Mouse (Mus musculus): ENCODE data around the gene Slc34a3. TPM values are rescaled to one million over a fixed set of nuclear protein-coding genes. Genes with fewer than 3 reads are reported as not detected.

Gene Slc34a3
- not detected for total RNA-seq (2023)

GRCm38 (mm10) chr2:25234050-25234449 is at the start of gene Slc34a3:
TSS of gene Slc34a3 (minus strand) at chr2:25234364.

DNA sequence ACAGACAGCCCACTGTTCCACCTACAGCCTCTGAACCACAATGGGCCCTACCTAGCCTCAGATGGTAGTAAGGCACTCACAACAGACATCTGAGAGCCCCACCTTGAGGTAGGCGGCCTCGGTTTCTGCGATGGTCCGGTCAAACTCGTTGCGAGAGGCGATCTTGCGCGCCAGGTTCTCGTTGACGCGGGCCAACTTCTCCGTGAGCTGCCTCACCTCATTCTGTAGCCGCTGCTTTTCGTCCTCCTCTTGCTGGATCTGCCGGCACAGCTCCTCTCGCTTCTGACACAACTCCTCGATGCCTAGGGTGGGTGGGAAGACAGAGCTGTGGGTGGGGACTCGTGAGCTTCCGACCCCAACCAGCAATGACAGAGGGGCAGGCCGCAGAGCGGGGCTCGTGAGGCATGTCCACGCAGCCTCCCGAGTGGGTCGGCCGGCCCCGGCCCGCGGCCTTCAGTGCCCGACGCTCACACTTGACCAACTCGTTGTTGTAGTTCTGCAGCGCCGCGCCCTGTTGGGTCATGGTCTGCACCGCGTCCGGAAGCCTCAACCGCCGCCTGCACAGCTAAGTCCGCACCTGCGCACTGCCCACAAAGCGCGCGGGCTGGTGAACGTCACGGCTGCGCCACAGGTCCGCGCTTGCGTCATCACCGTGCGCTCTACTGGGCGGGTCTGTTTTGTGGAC is 37.8 kb upstream of the Slc34a3 start, which contains the start of the genes Ssna1 and Anapc2:
Gene Ssna1, minus strand, starts transcription at position 612 of the 685 bp plus-strand sequence.
Gene Anapc2, plus strand, starts transcription at position 652 of the 685 bp plus-strand sequence.

DNA sequence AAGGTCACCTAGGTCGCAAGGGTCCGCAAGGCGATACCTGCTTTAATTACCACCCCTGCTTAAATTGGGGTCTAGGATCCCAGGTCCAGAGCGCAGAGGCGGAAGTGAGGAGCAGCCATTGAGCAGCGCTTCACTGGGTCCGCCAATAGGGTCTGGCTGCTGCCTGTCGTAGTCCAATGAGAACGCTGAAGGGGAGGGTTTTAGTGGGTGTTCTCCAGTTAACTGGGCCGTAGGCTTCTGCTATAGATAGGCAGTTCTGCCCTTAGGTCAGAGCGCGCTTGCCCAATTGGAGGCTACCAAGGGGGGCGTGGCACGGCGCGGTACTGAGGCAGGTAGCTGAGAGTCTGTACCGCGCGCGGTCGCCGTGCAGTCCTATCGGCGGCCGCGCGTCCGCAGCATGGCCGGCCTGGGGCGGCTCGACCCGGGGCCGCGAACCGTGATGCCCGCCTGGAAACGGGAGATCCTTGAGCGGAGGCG is 28.2 kb upstream of the Slc34a3 start, which contains the start of gene Tprn:
Gene Tprn, plus strand, starts transcription at position 328 of the 477 bp plus-strand sequence.

DNA sequence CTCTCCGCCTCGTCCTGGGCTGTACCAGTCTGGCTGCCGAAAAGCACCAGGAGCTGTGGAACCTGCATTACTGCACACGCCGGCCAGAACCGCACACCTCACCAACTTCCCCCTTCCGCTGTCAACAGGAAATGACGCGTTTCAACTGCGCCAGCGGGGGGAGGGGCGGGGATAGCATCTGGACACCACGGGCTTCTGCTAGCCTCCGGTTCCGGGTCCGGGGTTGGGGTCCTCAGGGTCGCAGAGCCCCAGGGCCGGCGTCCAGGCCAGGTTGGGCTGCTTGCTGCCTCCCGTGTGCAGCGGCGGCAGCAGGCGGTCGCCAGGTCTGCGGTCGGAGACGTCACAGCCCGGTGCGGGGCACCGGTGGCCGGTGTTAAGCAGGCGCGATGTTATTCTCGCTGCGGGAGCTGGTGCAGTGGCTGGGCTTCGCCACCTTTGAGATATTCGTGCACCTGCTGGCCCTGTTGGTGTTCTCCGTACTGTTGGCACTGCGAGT is 21.2 kb upstream of the Slc34a3 start, which contains the start of gene Tmem203:
Gene Tmem203, plus strand, starts transcription at position 156 of the 496 bp plus-strand sequence.

GRCm38 (mm10) chr2:25246183-25247072 is 12.3 kb upstream of the Slc34a3 start, which contains the start of gene AL732309.1:
TSS of gene AL732309.1 (minus strand) at chr2:25246863.

DNA sequence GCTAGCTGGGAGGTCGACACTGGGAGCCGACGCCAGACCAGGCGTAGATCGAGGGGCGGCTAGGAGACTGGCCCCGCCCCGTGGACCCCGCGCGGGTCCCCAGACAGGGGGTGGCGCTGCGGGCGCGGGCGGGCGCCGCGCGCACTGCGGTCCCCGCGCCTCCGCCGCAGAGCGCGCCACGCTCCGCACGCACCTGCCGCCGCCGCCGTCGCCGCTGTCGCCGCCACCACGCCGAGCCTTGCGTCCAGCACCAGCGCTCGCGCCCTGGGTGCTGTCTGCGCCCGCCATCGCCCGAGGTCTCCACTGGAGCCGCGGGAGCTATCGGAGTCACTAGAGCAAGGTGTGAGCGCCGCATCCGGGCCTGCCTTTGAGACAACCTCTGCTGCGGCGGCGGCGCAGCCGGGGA is 7.9 kb upstream of the Slc34a3 start, which contains the start of the genes Rnf208 and Cysrt1:
Gene Rnf208, plus strand, starts transcription at position 155 of the 406 bp plus-strand sequence.
Gene Cysrt1, minus strand, starts transcription at position 352 of the 406 bp plus-strand sequence.

DNA sequence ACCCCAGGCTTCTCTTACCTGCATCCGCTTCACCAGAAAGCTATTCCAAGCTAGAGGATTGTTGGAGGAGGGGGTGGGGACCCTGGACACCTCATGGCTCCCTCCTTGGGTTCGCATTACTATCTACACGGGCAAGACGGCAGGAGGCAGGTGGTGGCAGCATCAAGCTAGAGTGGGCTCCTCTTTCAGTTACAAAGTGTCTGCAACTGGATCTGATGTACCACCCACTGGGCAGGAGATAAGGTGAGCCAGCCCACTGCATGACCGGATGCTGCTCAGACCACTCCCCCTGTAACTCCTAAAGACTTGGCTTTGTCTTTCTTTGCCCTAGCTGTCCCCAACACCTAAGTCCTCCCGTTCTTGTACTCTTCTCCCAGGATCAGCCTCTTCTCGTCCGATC is 2.5 kb upstream of the Slc34a3 start, which contains the start of gene Rnf224:
Gene Rnf224, minus strand, starts transcription at position 174 of the 400 bp plus-strand sequence.

DNA sequence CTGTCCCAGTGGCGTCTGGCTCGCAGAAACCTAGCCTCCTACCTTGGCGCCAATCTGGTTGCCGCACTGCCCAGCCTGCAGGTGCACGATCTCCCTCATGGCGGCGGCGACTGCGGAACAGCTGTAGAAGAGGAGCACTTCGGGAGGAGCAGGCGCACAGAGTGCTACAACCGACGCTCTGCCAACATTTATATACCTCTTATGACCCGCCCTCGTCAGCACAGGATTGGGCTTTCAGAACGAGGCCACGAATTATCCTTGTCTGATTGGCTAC is 9.7 kb downstream of the Slc34a3 start, which contains the start of gene Tubb4b:
Gene Tubb4b, minus strand, starts transcription at position 211 of the 274 bp plus-strand sequence.

GRCm38 (mm10) chr2:25218445-25218844 is 15.7 kb downstream of the Slc34a3 start, which contains the start of gene Fam166a:
TSS of gene Fam166a (plus strand) at chr2:25218745.

DNA sequence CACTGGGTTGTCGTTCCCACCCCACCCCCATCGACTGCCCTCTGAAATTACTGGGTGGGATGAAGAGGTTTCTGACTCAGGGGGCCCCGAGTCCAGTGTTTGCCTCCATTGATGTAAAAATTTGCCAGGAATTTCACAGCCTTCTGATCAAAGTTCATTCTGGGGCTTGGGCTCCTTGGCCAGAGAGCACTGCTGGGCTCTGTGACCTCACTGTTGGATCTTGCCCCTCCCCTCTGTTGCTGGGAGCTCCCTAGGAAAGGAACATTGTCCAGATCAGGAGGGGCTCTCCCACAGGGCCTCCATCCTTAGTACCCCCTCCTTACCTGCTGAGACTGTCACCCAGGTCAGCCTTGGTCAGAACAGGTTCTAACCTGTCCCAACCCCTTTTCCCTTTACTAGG is 19.7 kb downstream of the Slc34a3 start, which contains the start of gene Stpg3:
Gene Stpg3, minus strand, starts transcription at position 194 of the 400 bp plus-strand sequence.

GRCm38 (mm10) chr2:25211121-25211670 is 23.0 kb downstream of the Slc34a3 start, which contains the start of gene Nelfb:
TSS of gene Nelfb (minus strand) at chr2:25211489.

GRCm38 (mm10) chr2:25196172-25196954 is 37.8 kb downstream of the Slc34a3 start, which contains the start of gene Tor4a:
TSS of gene Tor4a (minus strand) at chr2:25196886.

GRCm38 (mm10) chr2:25180478-25180903 is 53.7 kb downstream of the Slc34a3 start, which contains the start of gene Nrarp:
TSS of gene Nrarp (plus strand) at chr2:25180758.

Other genes with a start within 250 kb of the Slc34a3 start
- gene Nsmf, start 180.0 kb downstream of the Slc34a3 start, total RNA-seq (2023), result 29.2 TPM
- gene Entpd8, start 154.1 kb downstream of the Slc34a3 start, total RNA-seq (2023), result not detected
- gene Noxa1, start 139.2 kb downstream of the Slc34a3 start, total RNA-seq (2023), result not detected
- gene Nrarp, start 53.6 kb downstream of the Slc34a3 start, total RNA-seq (2023), result 7.0 TPM
- 14.4 TPM for gene Tor4a, start 37.5 kb downstream of the Slc34a3 start, total RNA-seq (2023)
- 53.8 TPM for gene Nelfb, start 22.9 kb downstream of the Slc34a3 start, total RNA-seq (2023)
- gene Stpg3, start 19.7 kb downstream of the Slc34a3 start, total RNA-seq (2023), result not detected
- gene Fam166a, start 15.6 kb downstream of the Slc34a3 start, total RNA-seq (2023), result not detected
- gene Tubb4b, start 9.7 kb downstream of the Slc34a3 start, total RNA-seq (2023), result 103 TPM
- not detected for gene Rnf224, start 2.4 kb upstream of the Slc34a3 start, total RNA-seq (2023)
- gene Rnf208, start 7.9 kb upstream of the Slc34a3 start, total RNA-seq (2023), result 0.50 TPM
- not detected for gene Cysrt1, start 8.1 kb upstream of the Slc34a3 start, total RNA-seq (2023)
- 12.5 TPM for gene AL732309.1, start 12.5 kb upstream of the Slc34a3 start, total RNA-seq (2023)
- gene Tmem203, start 21.1 kb upstream of the Slc34a3 start, total RNA-seq (2023), result 19.2 TPM
- 19.1 TPM for gene Tprn, start 28.3 kb upstream of the Slc34a3 start, total RNA-seq (2023)
- 29.1 TPM for gene Ssna1, start 38.1 kb upstream of the Slc34a3 start, total RNA-seq (2023)
- gene Anapc2, start 38.1 kb upstream of the Slc34a3 start, total RNA-seq (2023), result 100 TPM
- not detected for gene Tmem210, start 53.8 kb upstream of the Slc34a3 start, total RNA-seq (2023)
- not detected for gene Lrrc26, start 55.6 kb upstream of the Slc34a3 start, total RNA-seq (2023)
- not detected for gene Grin1, start 84.8 kb upstream of the Slc34a3 start, total RNA-seq (2023)
- gene Man1b1, start 98.0 kb upstream of the Slc34a3 start, total RNA-seq (2023), result 44.3 TPM
- 16.8 TPM for gene Dpp7, start 122.0 kb upstream of the Slc34a3 start, total RNA-seq (2023)
- gene Uap1l1, start 131.3 kb upstream of the Slc34a3 start, total RNA-seq (2023), result 5.7 TPM
- gene Sapcd2, start 138.0 kb upstream of the Slc34a3 start, total RNA-seq (2023), result 1.1 TPM
- gene Entpd2, start 161.5 kb upstream of the Slc34a3 start, total RNA-seq (2023), result not detected
- gene Npdc1, start 165.0 kb upstream of the Slc34a3 start, total RNA-seq (2023), result 2.2 TPM
- 0.67 TPM for gene Fut7, start 188.9 kb upstream of the Slc34a3 start, total RNA-seq (2023)
- 67.3 TPM for gene Abca2, start 194.3 kb upstream of the Slc34a3 start, total RNA-seq (2023)
- not detected for gene Clic3, start 222.5 kb upstream of the Slc34a3 start, total RNA-seq (2023)
- gene Paxx, start 226.7 kb upstream of the Slc34a3 start, total RNA-seq (2023), result 74.0 TPM
- not detected for gene Ptgds, start 235.7 kb upstream of the Slc34a3 start, total RNA-seq (2023)